Mouse (Mus musculus): ENCODE measurements around the gene Endog.
"Not testable (repeated sequence)": the region's sequence is repeated elsewhere in the genome, so short reads cannot be mapped to it uniquely, and the experiment has no call there.

- not testable (repeated sequence) for TF ChIP-seq CTCF, POLR2A (IDR thresholded peaks at IDR 0.05; ENCODE audit: insufficient read depth, low read depth, low read length)
These were observed 7.4 kb downstream of the Endog start for GRCm38 (mm10) chr2:30178711-30179110.

All from olfactory bulb, adult 2 months (tissue).